Mouse (Mus musculus): Measurements from ENCODE around the gene Gm27179. TPM values are rescaled to one million over a fixed set of nuclear protein-coding genes. Genes with fewer than 3 reads are reported as not detected.

Gm27179 gene
- polyA plus RNA-seq (2012; rRNA removed), result 0.03 TPM in 1 of 2 replicates, not detected in the other

GRCm38 (mm10) chr14:69512449-69512848 is at the start of gene Gm27179:
Gm27179 (minus strand) TSS chr14:69512549.

DNA sequence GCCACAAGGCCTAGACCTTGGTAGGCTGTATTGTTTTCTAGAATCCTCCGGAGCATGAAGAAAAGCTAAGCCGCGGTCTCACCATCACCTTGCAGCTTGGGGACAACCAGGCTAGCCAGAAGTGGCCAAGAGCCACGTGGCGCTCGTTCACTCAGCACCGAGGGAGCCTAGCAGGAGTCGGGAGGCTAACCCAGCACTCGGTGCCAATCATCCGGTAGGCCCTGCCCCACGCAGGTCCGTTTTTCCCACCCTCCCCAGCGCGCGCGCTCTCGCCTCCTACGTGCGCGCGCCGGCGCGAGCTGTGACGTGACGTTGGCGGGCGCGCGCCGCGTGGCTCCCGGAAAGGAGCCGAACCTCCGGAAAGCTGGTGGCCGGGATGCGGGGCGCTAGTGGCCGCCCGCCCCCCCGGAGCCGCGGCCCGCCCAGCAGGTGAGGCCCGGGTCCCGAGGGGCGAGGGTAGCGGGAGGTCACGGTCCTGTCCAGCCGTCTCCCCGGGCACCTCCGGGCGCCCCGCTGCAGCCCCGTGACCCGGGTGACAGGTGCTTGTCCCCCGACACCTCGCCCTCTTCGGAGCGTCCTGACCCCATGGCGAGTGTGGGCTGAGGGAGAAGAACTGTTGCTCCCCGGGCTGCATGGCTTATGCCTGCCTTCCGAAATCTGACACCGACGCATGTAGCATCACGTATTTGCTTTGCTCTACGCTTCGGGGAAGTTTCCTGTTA is 42.9 kb upstream of the Gm27179 start, which contains the start of gene Entpd4b:
Gene Entpd4b (plus strand): TSS at position 315 of the 722 bp plus-strand sequence.

GRCm38 (mm10) chr14:69503174-69503573 is 9.2 kb downstream of the Gm27179 start, which contains the start of gene Gm16867:
Gm16867 (minus strand) TSS chr14:69503362.

Other genes starting within 250 kb of the Gm27179 start
- 0.01 TPM in 1 of 2 replicates, not detected in the other for gene Synb, start 218.2 kb downstream of the Gm27179 start, polyA plus RNA-seq (2012; rRNA removed)
- 0.04 and 0.06 TPM in 2 replicates for gene Gm16867, start 9.2 kb downstream of the Gm27179 start, polyA plus RNA-seq (2012; rRNA removed)
- gene Entpd4b, start 42.9 kb upstream of the Gm27179 start, polyA plus RNA-seq (2012; rRNA removed), result 11.4 and 12.0 TPM in 2 replicates